Mouse (Mus musculus) embryonic facial prominence, embryonic 11.5 days (tissue): ENCODE results near the gene P3h2. TPM values are rescaled to one million over a fixed set of nuclear protein-coding genes. Genes with fewer than 3 reads are reported as not detected.

Experiments
- ATAC-seq: fragments of 200-750 bp; cut with Nextera tagmentation; replicated peaks from 2 replicates; pipeline ENCODE4 v1.8.0; 2017; ENCODE audit warnings: low read depth; ENCODE audit not compliant: insufficient number of reproducible peaks, low FRiP score, low TSS enrichment
- DNase-seq: peaks from one replicate; pipeline ENCODE4 v3.0.0-alpha.2; 2015; ENCODE audit warnings: low spot score
- H3K27ac ChIP-seq: fragments of 300-500 bp; sonication (generic); replicated peaks from 2 replicates; pipeline ENCODE4 v1.5.1; 2014; ENCODE audit warnings: mild to moderate bottlenecking, low read depth, low read length, control low read depth
- H3K27me3 ChIP-seq: fragments of 300-500 bp; sonication (generic); 2 replicates; pipeline ENCODE4 v1.6.1; 2014; ENCODE audit warnings: mild to moderate bottlenecking, low read length, moderate library complexity, mixed read lengths; ENCODE audit not compliant: control insufficient read depth, insufficient read depth
- H3K36me3 ChIP-seq: fragments of 300-500 bp; sonication (generic); replicated peaks from 2 replicates; pipeline ENCODE4 v1.6.1; 2014; ENCODE audit warnings: low read depth, mild to moderate bottlenecking, low read length, moderate library complexity, mixed read lengths; ENCODE audit not compliant: control insufficient read depth, insufficient read depth
- H3K4me1 ChIP-seq: fragments of 300-500 bp; sonication (generic); 2 replicates; pipeline ENCODE4 v1.6.1; 2014; ENCODE audit warnings: low read length, mixed read lengths; ENCODE audit not compliant: control insufficient read depth, insufficient read depth
- H3K4me2 ChIP-seq: fragments of 300-500 bp; sonication (generic); 2 replicates; pipeline ENCODE4 v1.6.1; 2014; ENCODE audit warnings: low read depth, mild to moderate bottlenecking, control low read depth, low read length, moderate library complexity
- H3K4me3 ChIP-seq: fragments of 300-500 bp; sonication (generic); 2 replicates; pipeline ENCODE4 v1.5.1; 2014; ENCODE audit warnings: low read depth, low read length, control low read depth
- H3K9ac ChIP-seq: fragments of 300-500 bp; sonication (generic); replicated peaks from 2 replicates; pipeline ENCODE4 v1.6.1; 2014; ENCODE audit warnings: mild to moderate bottlenecking, control low read depth, low read length
- H3K9me3 ChIP-seq: fragments of 300-500 bp; sonication (generic); replicated peaks from 2 replicates; pipeline ENCODE4 v1.6.1; 2016; ENCODE audit warnings: mild to moderate bottlenecking, low read length, inconsistent platforms, mixed read lengths; ENCODE audit not compliant: control insufficient read depth
- WGBS: fragments of 180-500 bp; shearing (Covaris S2); extraction: QIAGEN DNeasy Blood & Tissue Kit; methylation state at CpG from one replicate; pipeline ENCODE4 v1.1.7; 2014; 5-methylcytosine and 5-hydroxymethylcytosine counted together
- polyA plus RNA-seq: library from polyadenylated mRNA; unstranded; fragments of >200 nt; fragmentation: Nextera tagmentation; extraction: Ambion mirVana; gene quantifications from 2 replicates; pipeline ENCODE4 v1.2.1, GENCODE M21; 2014

Gene P3h2
- polyA plus RNA-seq, 1 experiment from 2014 or later: 6.0 TPM

- H3K4me3 ChIP-seq: no peak overlapping the region
- H3K4me2 ChIP-seq: no peak overlapping the region
- no peak overlapping the region for H3K9ac ChIP-seq
- H3K36me3 ChIP-seq: no peaks in the 10 kb centered on the region
- no peak for ATAC-seq
- H3K9me3 ChIP-seq: no peaks in the 10 kb centered on the region
- H3K27me3 ChIP-seq: no peaks in the 10 kb centered on the region
- H3K27ac ChIP-seq: no peak overlapping the region
- no peaks in the 10 kb centered on the region for H3K4me1 ChIP-seq
- no peak for DNase-seq
- WGBS: 83% methylated on average over 3 of the region's 3 CpGs
Observed at GRCm38 (mm10) chr16:26005811-26006210, 99.8 kb downstream of the P3h2 start.

GRCm38 (mm10) chr16:26003261-26003660 lies 102.3 kb downstream of the P3h2 start:
- H3K4me1 ChIP-seq: no peaks in the 10 kb centered on the region
- no peak overlapping the region for H3K4me2 ChIP-seq
- DNase-seq: no peak
- no peak for ATAC-seq
- no peak overlapping the region for H3K9ac ChIP-seq
- H3K27ac ChIP-seq: no peak overlapping the region
- H3K27me3 ChIP-seq: no peaks in the 10 kb centered on the region
- no peaks in the 10 kb centered on the region for H3K9me3 ChIP-seq
- no peak overlapping the region for H3K4me3 ChIP-seq
- WGBS: 67% methylated on average over 4 of the region's 4 CpGs
- no peaks in the 10 kb centered on the region for H3K36me3 ChIP-seq

GRCm38 (mm10) chr16:26002848-26003247 lies 102.7 kb downstream of the P3h2 start:
- Histone ChIP-seq H3K27me3 (no peaks in the 10 kb centered on the region), H3K9me3 (no peaks in the 10 kb centered on the region), H3K27ac (no peak overlapping the region), H3K9ac (no peak overlapping the region), H3K36me3 (no peaks in the 10 kb centered on the region), H3K4me3 (no peak overlapping the region), H3K4me1 (no peaks in the 10 kb centered on the region), H3K4me2 (no peak overlapping the region)
- no peak for DNase-seq
- 91% methylated on average over 9 of the region's 9 CpGs for WGBS
- no peak for ATAC-seq

- no peaks in the 10 kb centered on the region for H3K4me1 ChIP-seq
- no peak overlapping the region for H3K4me2 ChIP-seq
- no peaks in the 10 kb centered on the region for H3K27me3 ChIP-seq
- no peak overlapping the region for H3K4me3 ChIP-seq
- no peak overlapping the region for H3K27ac ChIP-seq
- 92% methylated on average over 3 of the region's 3 CpGs for WGBS
- H3K36me3 ChIP-seq: no peaks in the 10 kb centered on the region
- no peaks in the 10 kb centered on the region for H3K9me3 ChIP-seq
- no peak for ATAC-seq
- H3K9ac ChIP-seq: no peak overlapping the region
- DNase-seq: no peak
Observed at GRCm38 (mm10) chr16:25994605-25995004, 111.0 kb downstream of the P3h2 start.

- Histone ChIP-seq H3K9ac (no peak overlapping the region), H3K9me3 (no peaks in the 10 kb centered on the region), H3K4me1 (no peaks in the 10 kb centered on the region), H3K27ac (no peak overlapping the region), H3K27me3 (no peaks in the 10 kb centered on the region), H3K36me3 (no peaks in the 10 kb centered on the region), H3K4me2 (no peak overlapping the region), H3K4me3 (no peak overlapping the region)
- 95% methylated on average over 5 of the region's 5 CpGs for WGBS
- ATAC-seq (no peak), DNase-seq (no peak)
Observed at GRCm38 (mm10) chr16:25987221-25987620, 118.4 kb downstream of the P3h2 start.

GRCm38 (mm10) chr16:25983635-25984034 lies 121.9 kb downstream of the P3h2 start:
- no peaks in the 10 kb centered on the region for H3K9me3 ChIP-seq
- no peak overlapping the region for H3K9ac ChIP-seq
- H3K27ac ChIP-seq: no peak overlapping the region
- peak; percentile 49 for DNase-seq
- no peaks in the 10 kb centered on the region for H3K27me3 ChIP-seq
- H3K4me3 ChIP-seq: no peak overlapping the region
- H3K36me3 ChIP-seq: no peaks in the 10 kb centered on the region
- no peaks in the 10 kb centered on the region for H3K4me1 ChIP-seq
- ATAC-seq: no peak
- no peak overlapping the region for H3K4me2 ChIP-seq
- WGBS: 43% methylated on average over 4 of the region's 4 CpGs

- Histone ChIP-seq H3K4me3 (no peak overlapping the region), H3K27me3 (no peaks in the 10 kb centered on the region), H3K9me3 (no peaks in the 10 kb centered on the region), H3K27ac (no peak overlapping the region), H3K36me3 (no peaks in the 10 kb centered on the region), H3K4me1 (no peaks in the 10 kb centered on the region), H3K9ac (no peak overlapping the region), H3K4me2 (no peak overlapping the region)
- 54% methylated on average over 3 of the region's 3 CpGs for WGBS
- no peak for DNase-seq
- ATAC-seq: no peak
Observed at GRCm38 (mm10) chr16:25979037-25979436, 126.5 kb downstream of the P3h2 start.

- Histone ChIP-seq H3K9me3 (no peaks in the 10 kb centered on the region), H3K36me3 (no peaks in the 10 kb centered on the region), H3K27ac (no peak overlapping the region), H3K9ac (no peak overlapping the region), H3K4me3 (no peak overlapping the region), H3K27me3 (no peaks in the 10 kb centered on the region), H3K4me1 (no peaks in the 10 kb centered on the region), H3K4me2 (no peak overlapping the region)
- DNase-seq (no peak), ATAC-seq (no peak)
- 73% methylated on average over 2 of the region's 2 CpGs for WGBS
Observed at GRCm38 (mm10) chr16:25977210-25977609, 128.4 kb downstream of the P3h2 start.
